Mouse (Mus musculus): ENCODE measurements at regions not wholly inside any gene's neighbourhood (a gene's known extent, or its start where the extent isn't known, plus 50 kb on each side); places are given as distances from the start of the nearest gene placed in this dataset.

- no peak for TF ChIP-seq POLR2A (IDR thresholded peaks at IDR 0.05; ENCODE audit: low read depth, low read length)
- no peak for TF ChIP-seq CTCF (IDR thresholded peaks at IDR 0.05; ENCODE audit: borderline replicate concordance, insufficient read depth, low read length)
These were observed 448.9 kb upstream of the Spred2 start for GRCm38 (mm10) chr11:19475068-19475786.

Data from embryonic fibroblast, embryonic 13.5 days (primary cell).